Mouse (Mus musculus) olfactory bulb, adult 2 months (tissue): ENCODE data around the gene Ccdc88a.

Experiments used
- CTCF ChIP-seq: fragments of 200-500 bp; IDR thresholded peaks from 2 replicates; pipeline ENCODE4 v1.5.1; 2012; ENCODE audit warnings: low read depth, mild to moderate bottlenecking, low read length, moderate library complexity; ENCODE audit not compliant: insufficient read depth
- POLR2A ChIP-seq: fragments of 200-500 bp; IDR thresholded peaks from 2 replicates; pipeline ENCODE4 v1.6.1; 2012; ENCODE audit warnings: mild to moderate bottlenecking, low read depth, low read length, moderate library complexity; ENCODE audit not compliant: insufficient read depth

DNA sequence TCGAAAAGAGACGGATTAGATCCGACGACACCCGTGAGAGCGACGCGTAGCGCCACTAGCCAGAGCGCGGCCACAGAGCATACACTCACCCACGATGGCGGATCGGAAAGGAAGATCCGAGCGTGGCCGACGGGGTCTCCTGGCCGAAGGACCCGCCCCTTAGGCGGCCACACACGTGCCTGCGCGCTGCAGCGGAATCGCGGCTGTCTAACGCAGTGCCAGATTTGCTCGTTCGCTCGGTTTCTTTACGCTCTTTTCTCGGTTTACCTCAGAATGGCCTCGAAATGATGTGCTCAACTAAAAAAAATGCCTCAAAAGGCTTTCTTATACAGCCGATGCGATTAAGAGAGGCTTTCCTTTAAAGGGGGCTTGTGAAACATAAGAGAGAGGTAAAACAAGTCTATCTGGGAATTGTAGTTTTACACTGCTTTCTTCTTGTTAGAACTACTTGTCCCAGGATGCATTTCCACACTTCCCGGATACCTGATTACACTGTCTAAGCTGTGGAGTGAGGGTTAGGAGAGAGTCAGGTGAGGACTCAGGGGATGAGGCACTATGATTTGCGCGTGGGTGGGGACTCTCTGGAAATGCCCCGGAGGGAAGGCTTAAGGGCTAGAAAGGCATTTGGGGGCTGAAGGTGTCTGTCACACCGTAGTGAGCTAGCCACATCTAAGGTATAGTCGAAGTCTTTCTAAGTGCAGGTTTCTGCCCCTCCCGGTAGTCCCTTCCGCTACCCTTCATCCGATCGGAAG is 174.5 kb downstream of the Ccdc88a start, which contains the start of the genes Clhc1 and Rps27a:
- no peak for TF ChIP-seq CTCF
- TF ChIP-seq POLR2A: peak; percentile 72
